Mouse (Mus musculus): ENCODE data around the gene Hibch. TPM values are rescaled to one million over a fixed set of nuclear protein-coding genes. Genes with fewer than 3 reads are reported as not detected.
"Not testable (repeated sequence)": the region's sequence is repeated elsewhere in the genome, so short reads cannot be mapped to it uniquely, and the experiment has no call there.

Gene Hibch
- polyA plus RNA-seq, 1 experiment = 8.1 TPM

GRCm38 (mm10) chr1:52846556-52846955 is 1.8 kb downstream of the Hibch start:
- Histone ChIP-seq H3K27me3 (ENCODE audit: control insufficient read depth, insufficient read depth, insufficient read length) (no peaks in the 10 kb centered on the region), H3K4me2 (ENCODE audit: low read depth) (no peak overlapping the region), H3K36me3 (ENCODE audit: control insufficient read depth, insufficient read depth) (no peaks in the 10 kb centered on the region), H3K79me2 (ENCODE audit: control insufficient read depth, insufficient read depth) (no peaks in the 10 kb centered on the region), H3ac (ENCODE audit: control insufficient read depth, insufficient read length) (no peak overlapping the region), H3K4me3 (peak overlapping the region; percentile 53)
- no peak for TF ChIP-seq POLR2A (IDR thresholded peaks at IDR 0.05; ENCODE audit: insufficient read length, low read depth)
- TF ChIP-seq CEBPB (IDR thresholded peaks at IDR 0.05; ENCODE audit: insufficient read depth, poor library complexity, severe bottlenecking) = no peak
- no peak for TF ChIP-seq MYOG (IDR thresholded peaks at IDR 0.05; ENCODE audit: control insufficient read depth in 1 of 3, insufficient read depth in 1 of 3, insufficient read length in 2 of 3, low read depth in 2 of 3)
- TF ChIP-seq POLR2AphosphoS2 (IDR thresholded peaks at IDR 0.05; ENCODE audit: insufficient read length, low read depth) = no peak
- TF ChIP-seq USF1 (IDR thresholded peaks at IDR 0.05; ENCODE audit: low read depth) = no peak
- TF ChIP-seq TCF12 (IDR thresholded peaks at IDR 0.05; ENCODE audit: insufficient read depth, poor library complexity, severe bottlenecking) = no peak
- TF ChIP-seq REST (IDR thresholded peaks at IDR 0.05; ENCODE audit: insufficient read depth, insufficient read length) = no peak
- TF ChIP-seq E2F4 (IDR thresholded peaks at IDR 0.05; ENCODE audit: insufficient read depth) = no peak
- TF ChIP-seq MYOD1 (IDR thresholded peaks at IDR 0.05; ENCODE audit: control insufficient read depth in 1 of 3, insufficient read length in 2 of 3, low read depth in 2 of 3) = no peak
- no peak for TF ChIP-seq TCF3 (IDR thresholded peaks at IDR 0.05; ENCODE audit: insufficient read length, low read depth)
- no peak for TF ChIP-seq MAX (IDR thresholded peaks at IDR 0.05; ENCODE audit: low read depth)
- TF ChIP-seq SRF (IDR thresholded peaks at IDR 0.05; ENCODE audit: control insufficient read depth, insufficient read length, low read depth) = no peak

- no peaks in the 10 kb centered on the region for H3K79me2 ChIP-seq (ENCODE audit: control insufficient read depth, insufficient read depth)
- no peak overlapping the region for H3ac ChIP-seq (ENCODE audit: control insufficient read depth, insufficient read length)
- H3K4me2 ChIP-seq (ENCODE audit: low read depth) = no peak overlapping the region
- no peak overlapping the region for H3K4me3 ChIP-seq
- H3K36me3 ChIP-seq (ENCODE audit: control insufficient read depth, insufficient read depth) = no peaks in the 10 kb centered on the region
- no peaks in the 10 kb centered on the region for H3K27me3 ChIP-seq (ENCODE audit: control insufficient read depth, insufficient read depth, insufficient read length)
- TF ChIP-seq POLR2AphosphoS2 (IDR thresholded peaks at IDR 0.05; ENCODE audit: insufficient read length, low read depth) = no peak
- no peak for TF ChIP-seq MYOD1 (IDR thresholded peaks at IDR 0.05; ENCODE audit: control insufficient read depth in 1 of 3, insufficient read length in 2 of 3, low read depth in 2 of 3)
- TF ChIP-seq MYOG (IDR thresholded peaks at IDR 0.05; ENCODE audit: control insufficient read depth in 1 of 3, insufficient read depth in 1 of 3, insufficient read length in 2 of 3, low read depth in 2 of 3) = no peak
- TF ChIP-seq USF1 (IDR thresholded peaks at IDR 0.05; ENCODE audit: low read depth) = no peak
Measured at GRCm38 (mm10) chr1:52849422-52849821, 4.7 kb downstream of the Hibch start.

GRCm38 (mm10) chr1:52854029-52854428 is 9.3 kb downstream of the Hibch start:
- H3K79me2 ChIP-seq (ENCODE audit: control insufficient read depth, insufficient read depth); H3K27me3 ChIP-seq (ENCODE audit: control insufficient read depth, insufficient read depth, insufficient read length); H3K36me3 ChIP-seq (ENCODE audit: control insufficient read depth, insufficient read depth); H3ac ChIP-seq (ENCODE audit: control insufficient read depth, insufficient read length); H3K4me2 ChIP-seq (ENCODE audit: low read depth); H3K4me3 ChIP-seq: not testable (repeated sequence)

GRCm38 (mm10) chr1:52855904-52856601 is 11.3 kb downstream of the Hibch start:
- Histone ChIP-seq H3K4me3 (no peak overlapping the region), H3ac (ENCODE audit: control insufficient read depth, insufficient read length) (no peak overlapping the region), H3K79me2 (ENCODE audit: control insufficient read depth, insufficient read depth) (no peaks in the 10 kb centered on the region), H3K4me2 (ENCODE audit: low read depth) (no peak overlapping the region), H3K27me3 (ENCODE audit: control insufficient read depth, insufficient read depth, insufficient read length) (no peaks in the 10 kb centered on the region), H3K36me3 (ENCODE audit: control insufficient read depth, insufficient read depth) (no peaks in the 10 kb centered on the region)
- TF ChIP-seq TCF3 (IDR thresholded peaks at IDR 0.05; ENCODE audit: insufficient read length, low read depth) = no peak

- no peak overlapping the region for H3K4me3 ChIP-seq
- no peaks in the 10 kb centered on the region for H3K36me3 ChIP-seq (ENCODE audit: control insufficient read depth, insufficient read depth)
- no peaks in the 10 kb centered on the region for H3K27me3 ChIP-seq (ENCODE audit: control insufficient read depth, insufficient read depth, insufficient read length)
- H3ac ChIP-seq (ENCODE audit: control insufficient read depth, insufficient read length) = no peak overlapping the region
- H3K79me2 ChIP-seq (ENCODE audit: control insufficient read depth, insufficient read depth) = no peaks in the 10 kb centered on the region
- TF ChIP-seq MAX (IDR thresholded peaks at IDR 0.05; ENCODE audit: low read depth) = no peak
- no peak for TF ChIP-seq MYOD1 (IDR thresholded peaks at IDR 0.05; ENCODE audit: control insufficient read depth in 1 of 3, insufficient read length in 2 of 3, low read depth in 2 of 3)
- no peak for TF ChIP-seq E2F4 (IDR thresholded peaks at IDR 0.05; ENCODE audit: insufficient read depth)
- TF ChIP-seq SRF (IDR thresholded peaks at IDR 0.05; ENCODE audit: control insufficient read depth, insufficient read length, low read depth) = no peak
- no peak for TF ChIP-seq TCF12 (IDR thresholded peaks at IDR 0.05; ENCODE audit: insufficient read depth, poor library complexity, severe bottlenecking)
- no peak for TF ChIP-seq CEBPB (IDR thresholded peaks at IDR 0.05; ENCODE audit: insufficient read depth, poor library complexity, severe bottlenecking)
- TF ChIP-seq MYOG (IDR thresholded peaks at IDR 0.05; ENCODE audit: control insufficient read depth in 1 of 3, insufficient read depth in 1 of 3, insufficient read length in 2 of 3, low read depth in 2 of 3) = no peak
- TF ChIP-seq POLR2A (IDR thresholded peaks at IDR 0.05; ENCODE audit: insufficient read length, low read depth) = no peak
- no peak for TF ChIP-seq POLR2AphosphoS2 (IDR thresholded peaks at IDR 0.05; ENCODE audit: insufficient read length, low read depth)
- TF ChIP-seq TCF3 (IDR thresholded peaks at IDR 0.05; ENCODE audit: insufficient read length, low read depth) = no peak
- TF ChIP-seq REST (IDR thresholded peaks at IDR 0.05; ENCODE audit: insufficient read depth, insufficient read length) = no peak
- no peak for TF ChIP-seq USF1 (IDR thresholded peaks at IDR 0.05; ENCODE audit: low read depth)
- H3K4me2 ChIP-seq (ENCODE audit: low read depth) = no peak overlapping the region
Measured at GRCm38 (mm10) chr1:52864220-52864619, 19.5 kb downstream of the Hibch start.

Measured in myocyte (in vitro differentiated cells).